Mouse (Mus musculus): ENCODE measurements around the gene Sash3.
A peak's percentile ranks its signal among the peaks of the same experiment; 100 is the strongest.

Sash3 gene

DNA sequence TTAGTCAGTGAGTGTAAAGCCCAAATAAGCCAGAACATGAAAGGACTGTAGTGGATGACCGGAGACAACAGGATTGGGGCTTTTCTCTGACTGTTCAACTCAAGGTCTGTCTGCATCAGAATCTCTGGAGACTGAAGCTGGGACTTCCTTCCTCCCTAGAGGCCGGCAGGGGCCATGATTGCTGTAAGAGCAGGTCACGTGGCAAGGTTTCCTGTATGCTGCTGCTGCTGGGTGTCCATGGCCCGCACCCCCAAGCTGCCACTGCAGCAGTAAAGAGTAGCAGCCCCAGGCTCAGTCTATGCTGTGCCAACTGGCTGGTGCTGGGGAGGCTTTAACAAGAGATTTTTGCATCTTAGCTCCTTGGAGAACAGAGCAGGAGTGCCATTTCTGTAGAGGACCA, at the start of gene Sash3:
Sash3 (plus strand) TSS at position 175 of the 400 bp plus-strand sequence.
- no peak for DNase-seq (ENCODE audit: low spot score)

DNA sequence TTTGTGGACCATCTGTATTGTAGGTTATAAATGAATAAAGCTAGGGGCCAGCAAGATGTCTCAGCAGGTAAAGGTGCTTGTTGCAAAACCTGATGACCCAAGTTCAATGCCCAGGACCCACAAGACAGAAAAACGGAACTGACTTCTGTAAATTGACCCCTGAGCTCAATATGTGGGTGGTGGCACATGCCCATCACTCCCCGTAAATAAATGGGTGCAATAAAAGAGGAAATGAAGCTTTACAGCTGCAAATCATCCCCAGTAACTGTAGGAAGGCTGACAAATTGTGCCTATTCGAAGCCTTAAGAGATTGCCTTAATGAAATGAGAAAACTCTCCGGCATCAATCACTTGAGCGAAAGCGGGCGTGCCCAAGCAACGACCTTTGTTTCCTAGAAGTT, 49.7 kb upstream of the Sash3 start:
- DNase-seq (ENCODE audit: low spot score) = no peak

DNA sequence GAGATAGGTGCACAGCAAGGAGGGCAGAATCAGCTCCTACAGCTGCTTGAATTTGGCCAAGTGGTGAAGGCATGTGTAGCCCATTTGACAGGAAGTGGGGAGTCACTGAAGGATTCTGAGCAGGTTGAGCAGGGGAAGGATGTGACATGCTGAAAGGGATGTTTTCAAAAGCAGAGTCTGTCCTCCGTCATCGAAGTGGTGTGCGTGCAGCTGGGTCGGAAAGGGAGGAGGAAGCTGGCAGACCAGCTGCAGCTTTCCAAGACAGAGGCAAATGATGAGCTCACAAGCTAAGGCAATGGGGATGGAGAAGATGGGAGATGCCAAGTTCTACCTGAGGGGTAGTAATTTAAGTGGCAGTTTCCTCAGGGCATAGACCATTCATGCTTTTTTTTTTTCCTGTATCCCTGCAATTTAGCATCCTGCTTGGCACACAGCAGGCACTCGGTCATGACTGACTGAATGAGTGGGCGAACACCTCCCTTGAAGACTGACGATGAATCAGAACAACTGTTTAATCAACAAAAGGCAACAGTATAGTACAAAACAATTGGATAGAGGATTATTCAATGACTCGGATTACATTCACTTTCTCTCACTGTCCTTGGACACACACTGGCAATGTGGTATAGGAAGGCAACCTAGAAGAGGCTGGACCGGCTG, 47.6 kb upstream of the Sash3 start:
- no peak for DNase-seq (ENCODE audit: low spot score)

DNA sequence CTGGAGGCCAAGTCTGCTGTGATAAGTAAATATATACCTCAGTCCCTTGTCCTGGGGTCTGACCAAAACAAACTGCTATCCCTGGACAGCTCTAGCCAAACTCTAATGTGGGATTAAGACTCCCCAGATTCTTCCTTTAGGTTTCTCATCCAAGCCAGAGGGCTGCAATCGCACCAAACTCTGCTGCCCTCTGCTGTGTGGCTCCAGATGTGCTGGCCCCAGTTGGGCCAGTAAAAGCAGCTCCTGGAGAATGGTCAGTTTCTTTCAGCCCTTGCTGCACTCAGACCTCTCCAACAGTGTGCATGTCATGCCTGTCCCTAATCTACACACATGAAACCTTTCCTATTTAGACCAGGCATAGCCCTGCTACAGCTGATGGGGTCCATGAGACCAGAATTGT, 46.4 kb upstream of the Sash3 start:
- DNase-seq (ENCODE audit: low spot score) = no peak

DNA sequence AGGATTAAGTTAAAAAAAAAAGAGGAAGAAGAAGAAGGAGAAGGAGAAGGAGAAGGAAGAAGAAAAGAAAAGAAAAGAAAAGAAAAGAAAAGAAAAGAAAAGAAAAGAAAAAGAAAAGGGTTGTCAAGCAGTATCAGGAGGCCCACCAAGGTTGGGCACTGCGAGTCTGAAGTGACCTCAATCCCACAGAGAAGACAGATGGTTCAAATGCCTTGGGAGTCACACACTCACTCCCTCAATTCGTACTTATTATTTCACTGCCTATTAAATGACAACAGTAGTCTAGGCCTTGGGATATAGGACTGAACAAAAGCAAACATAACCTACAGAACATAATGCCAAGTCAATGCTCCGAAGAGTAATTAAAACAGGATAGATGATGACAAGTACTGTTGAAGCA, 43.0 kb upstream of the Sash3 start:
- DNase-seq (ENCODE audit: low spot score) = no peak

DNA sequence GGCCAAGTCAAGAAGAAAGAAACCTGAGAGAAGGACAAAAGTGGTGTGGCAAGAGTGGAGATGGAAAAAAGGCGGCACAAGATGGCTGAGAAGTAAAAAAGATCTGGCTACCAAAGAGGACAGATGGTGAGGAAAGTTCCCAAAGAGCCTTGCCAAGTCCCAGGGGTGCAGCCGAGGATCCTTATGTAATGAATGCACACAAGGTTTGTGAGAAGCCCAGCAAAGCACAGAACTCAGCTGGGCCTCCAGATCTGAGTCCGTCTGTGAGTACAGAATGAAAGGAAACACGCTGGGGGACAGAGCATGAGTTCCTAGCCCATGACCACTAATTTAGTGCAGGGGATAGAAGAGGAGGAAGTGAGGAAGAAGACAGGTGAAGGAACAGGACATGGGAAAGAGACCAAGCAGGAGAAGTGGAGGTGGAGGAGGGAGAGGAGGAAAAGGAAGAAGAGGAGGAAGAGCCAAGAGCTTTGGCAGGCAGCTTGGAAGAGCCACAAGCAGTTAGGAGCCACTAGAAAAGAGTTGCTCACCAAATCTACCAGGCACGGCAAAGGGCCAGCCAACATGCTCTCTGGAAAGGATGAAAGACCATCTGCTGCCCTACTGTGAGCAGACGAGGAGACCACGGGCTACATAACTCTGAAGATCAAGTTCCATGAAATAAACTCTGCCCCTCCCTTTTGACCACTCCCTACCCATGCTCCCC, 41.3 kb upstream of the Sash3 start:
- DNase-seq (ENCODE audit: low spot score) = no peak

DNA sequence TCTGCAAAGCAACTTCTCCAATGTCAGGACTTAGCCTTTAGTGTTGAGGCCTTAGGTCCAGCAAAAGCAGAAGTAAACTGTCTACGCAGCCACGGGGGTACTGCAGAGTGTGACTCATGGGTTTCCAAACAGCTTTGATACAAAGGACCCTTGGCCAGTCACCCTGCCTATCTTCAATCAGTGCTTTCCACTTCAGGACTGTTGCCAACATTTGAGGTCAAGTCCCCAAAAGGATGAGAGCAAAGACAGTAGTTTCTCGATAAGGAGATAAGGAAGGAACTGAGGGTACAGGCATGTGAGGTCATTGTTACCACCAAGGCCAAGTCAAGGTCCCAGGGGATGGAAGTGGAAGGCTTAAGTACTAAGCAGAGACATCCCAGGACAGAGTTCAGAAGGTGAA, 40.0 kb upstream of the Sash3 start:
- DNase-seq (ENCODE audit: low spot score) = peak; percentile 41

DNA sequence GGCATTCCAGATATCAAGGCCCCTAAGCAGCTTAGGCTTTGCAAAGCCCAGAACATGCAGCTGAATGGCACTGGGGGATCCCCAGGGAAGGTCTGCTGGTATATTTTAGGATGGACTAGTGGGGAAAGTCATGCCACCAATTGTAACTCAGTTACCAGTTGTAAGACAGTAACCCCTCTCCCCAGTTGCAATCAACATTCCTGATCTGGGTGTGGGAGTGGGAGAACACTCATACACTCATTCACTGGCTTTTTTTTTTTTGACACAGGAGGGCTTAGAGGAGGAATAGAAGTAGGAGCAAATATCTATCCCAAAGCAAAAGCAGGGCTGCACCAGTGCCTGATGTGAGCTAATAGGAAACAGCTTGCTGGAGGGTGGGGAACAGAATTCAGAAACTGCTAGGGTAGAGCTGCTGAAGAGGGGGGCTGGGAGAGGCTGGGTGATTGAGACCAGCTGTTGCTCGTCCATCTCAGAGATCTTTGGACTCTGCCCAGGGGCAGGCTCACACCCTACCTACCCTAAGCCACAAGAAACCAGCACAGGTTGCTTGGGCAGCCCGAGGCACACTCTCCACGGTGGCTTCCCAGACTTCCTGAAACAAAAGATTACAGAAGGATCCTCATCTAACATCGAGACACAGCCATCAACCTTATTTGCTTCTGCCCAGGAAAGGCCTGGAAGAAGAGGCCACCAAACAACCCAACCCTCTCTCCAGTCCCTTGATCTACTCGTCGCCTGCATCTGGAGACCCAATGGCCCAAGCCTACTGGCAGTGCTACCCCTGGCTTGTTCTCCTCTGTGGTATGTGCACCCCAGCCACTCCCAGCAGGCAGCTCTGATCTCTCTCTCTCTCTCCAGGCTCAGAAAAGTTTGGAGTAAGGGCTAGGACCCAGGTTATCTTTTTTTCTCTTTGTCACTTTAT, 37.6 kb upstream of the Sash3 start, which contains the start of gene Xpnpep2:
Xpnpep2 (plus strand) TSS at position 332 of the 922 bp plus-strand sequence.
- DNase-seq (ENCODE audit: low spot score) = no peak

DNA sequence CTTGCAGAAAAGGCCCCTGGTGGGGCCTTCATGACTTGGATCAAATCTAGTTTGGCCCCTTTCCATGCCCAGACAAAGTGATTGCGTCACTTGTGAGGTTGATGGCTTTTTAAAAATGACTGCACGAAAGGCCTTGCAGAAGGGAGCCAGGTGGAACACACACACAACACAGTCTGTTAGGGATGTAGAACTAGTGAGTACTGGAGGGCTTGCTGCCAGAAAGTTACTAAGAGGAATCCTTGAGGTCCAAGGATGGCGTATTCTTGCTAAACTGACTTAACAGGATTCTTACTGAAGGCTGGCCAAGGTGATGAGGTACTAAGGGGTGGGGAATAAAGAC, 37.0 kb upstream of the Sash3 start:
- no peak for DNase-seq (ENCODE audit: low spot score)

DNA sequence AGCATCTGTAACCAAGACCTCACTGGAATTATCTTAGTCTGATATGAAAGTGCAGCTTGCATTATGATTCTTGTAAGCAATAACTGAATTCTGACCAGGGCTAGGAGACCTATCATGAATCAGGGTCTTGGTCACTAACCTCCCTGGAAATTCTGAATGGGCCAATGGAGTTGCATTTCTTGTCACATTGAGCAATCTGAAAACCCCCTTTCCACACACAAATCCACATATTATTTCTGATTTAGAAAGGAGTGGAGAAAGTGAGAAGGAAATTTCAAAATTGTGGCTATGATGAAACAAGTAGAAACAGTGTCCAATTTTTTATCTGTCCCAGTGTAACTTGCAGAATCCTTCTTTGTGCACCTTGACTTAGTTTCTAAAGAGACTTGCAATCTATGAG, 26.9 kb upstream of the Sash3 start:
- no peak for DNase-seq (ENCODE audit: low spot score)

DNA sequence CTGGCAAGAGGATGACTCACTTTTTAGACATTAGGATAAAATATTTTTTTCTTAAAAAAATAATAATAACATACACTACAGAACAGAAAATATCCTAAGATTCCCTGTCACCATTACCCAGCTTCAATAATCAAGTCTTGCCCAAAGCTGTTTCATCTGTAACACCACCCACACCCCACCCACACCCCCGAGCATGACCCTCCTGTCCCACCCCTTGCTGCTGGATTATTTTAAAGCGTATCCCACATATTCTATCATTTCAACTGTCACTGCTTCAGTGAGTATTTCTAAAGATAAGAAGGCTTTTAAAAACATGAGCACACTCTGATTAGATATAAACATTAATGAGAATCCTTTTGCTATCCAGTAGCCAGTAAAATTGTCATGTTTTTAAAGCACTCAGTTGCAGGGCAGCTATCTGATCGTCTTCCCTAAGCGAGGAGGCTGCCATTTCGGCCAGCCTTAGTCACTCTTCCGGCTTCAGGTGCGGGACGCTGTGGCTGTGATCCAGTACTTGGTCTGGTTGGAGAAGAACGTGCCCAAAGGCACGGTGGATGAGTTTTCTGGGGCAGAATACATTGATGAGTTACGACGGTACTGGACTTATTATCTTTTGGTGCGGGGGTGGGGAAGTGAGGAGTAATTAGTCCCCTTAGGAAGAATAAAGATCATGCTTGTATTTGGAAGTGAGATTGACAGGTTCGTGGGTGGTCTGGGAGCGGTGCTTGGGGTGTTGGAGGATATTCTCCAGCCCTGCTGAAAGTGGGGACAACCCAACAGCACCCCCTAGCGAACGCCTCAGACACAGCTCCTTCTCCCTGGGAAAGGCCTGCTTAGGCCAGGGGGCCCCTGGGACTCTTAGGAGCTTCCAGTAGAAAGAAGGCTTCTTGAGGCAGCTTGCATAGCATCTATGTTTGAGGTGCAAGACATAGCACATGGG, 21.8 kb upstream of the Sash3 start:
- DNase-seq (ENCODE audit: low spot score) = peak; percentile 34

DNA sequence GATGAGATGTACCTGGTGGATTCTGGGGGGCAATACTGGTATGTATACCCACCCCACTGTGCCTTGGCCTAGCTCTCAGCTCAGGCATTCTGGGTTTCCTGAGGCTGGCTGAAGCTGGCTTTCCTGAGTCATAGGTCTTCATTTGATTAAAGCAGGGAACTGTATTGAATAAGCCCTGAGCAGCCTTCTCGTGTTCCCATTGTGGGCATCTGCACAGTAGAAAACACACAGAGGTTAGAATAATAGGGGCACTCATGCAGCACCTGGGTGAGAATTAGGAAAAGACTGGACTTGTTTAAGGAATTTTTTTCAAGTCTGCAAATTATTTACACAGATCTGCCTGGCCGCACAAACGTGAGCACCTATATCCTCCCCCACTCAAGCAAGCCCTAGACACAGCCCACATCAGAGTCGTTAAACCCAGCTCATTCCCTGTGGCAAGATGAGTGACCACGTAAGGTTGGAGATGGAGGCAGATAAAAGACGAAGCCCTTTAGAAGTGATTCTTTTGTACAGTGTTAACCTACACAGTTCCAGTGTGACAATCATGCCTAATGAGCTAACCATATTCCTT, 19.2 kb upstream of the Sash3 start:
- DNase-seq (ENCODE audit: low spot score) = no peak

DNA sequence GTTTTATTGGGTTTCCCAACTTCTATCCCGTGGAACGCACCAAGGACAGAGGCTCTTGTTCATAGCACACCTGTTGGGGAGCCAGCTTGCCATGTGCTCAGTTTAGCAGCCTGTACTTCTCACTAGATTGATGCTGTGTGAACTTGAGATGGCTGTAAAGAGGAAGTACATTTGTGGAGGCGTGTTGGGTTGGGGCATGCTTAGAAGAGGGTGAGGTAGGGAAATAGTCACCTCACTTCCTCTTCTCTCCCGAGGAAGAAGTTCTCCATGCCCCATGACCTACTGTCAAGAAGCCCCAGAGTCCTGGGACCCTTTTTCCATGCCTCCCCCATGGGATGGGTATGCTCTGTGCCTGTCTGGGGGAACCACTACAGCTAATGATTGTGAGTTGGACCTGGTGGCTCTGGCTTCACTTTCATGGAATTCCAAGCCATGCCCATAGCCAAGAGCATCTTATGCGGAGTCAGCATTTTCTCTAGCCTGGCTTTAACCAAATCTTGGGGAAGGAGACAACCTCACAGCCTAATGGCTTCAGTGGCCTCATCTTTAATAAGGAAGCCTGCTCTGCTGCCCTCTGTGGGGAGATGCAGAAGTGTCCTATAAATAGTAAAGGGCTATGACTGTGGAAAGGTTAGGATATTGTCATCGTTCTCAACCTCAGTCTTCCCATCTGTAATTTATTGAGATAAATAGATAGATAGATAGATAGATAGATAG, 18.6 kb upstream of the Sash3 start:
- DNase-seq (ENCODE audit: low spot score) = no peak

DNA sequence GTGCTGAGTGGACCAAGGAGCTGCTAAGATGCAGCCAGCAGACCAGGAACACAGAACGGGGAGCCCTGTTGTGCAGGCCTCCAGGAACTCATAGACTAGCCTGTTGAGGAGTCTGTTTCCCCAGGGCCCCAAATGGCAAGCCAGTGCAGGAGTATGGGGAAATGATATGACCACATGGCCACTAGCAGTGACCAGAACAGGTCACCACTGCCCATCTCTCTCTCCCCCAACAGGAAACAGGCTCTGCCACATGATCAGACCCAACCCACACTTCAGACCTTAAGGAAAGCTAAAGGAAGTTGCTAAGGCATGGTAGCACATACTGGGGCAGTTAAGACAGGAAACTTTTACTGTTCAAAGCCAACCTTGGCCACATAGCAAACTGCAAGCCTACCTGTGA, 17.1 kb upstream of the Sash3 start:
- DNase-seq (ENCODE audit: low spot score) = no peak

DNA sequence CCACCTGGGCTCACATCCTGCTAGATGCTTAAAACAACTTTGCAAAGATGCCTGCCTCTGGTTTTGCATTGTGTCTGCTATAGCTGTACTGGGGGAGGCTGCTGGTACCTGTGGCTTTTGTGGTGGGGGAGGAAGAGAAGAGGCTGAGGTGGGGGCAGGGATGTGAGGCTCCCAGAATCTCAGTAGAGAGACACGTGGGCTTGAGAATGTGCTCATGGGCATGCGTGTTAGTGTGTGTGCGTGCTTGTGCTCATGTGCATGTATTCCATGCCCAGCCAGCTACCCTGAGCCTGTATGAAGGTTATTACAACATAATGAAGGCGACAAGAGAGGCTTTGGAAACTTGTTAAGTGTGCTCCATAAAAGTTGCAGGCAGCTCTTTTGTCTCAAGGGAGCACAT, 9.3 kb upstream of the Sash3 start:
- DNase-seq (ENCODE audit: low spot score) = no peak

DNA sequence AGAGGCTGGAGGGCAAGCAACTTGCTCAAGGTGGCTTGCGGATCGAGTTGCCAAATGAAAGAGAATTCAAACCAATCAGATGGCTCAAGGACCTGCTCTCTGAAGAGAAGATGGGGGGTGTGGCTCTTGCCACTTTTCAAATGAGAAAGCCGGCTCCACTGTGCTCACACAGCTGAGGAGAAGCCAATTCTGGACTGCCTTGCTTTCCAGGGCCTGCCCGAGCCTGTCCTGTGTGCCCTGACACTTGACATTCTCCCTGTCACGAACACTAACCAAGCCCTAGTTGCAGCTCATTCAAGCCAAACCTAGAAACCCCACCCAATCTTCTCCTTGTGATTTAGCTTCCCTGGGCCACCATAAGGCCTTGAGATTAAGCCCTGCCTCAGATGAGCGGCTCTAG, 8.2 kb upstream of the Sash3 start:
- DNase-seq (ENCODE audit: low spot score) = no peak

DNA sequence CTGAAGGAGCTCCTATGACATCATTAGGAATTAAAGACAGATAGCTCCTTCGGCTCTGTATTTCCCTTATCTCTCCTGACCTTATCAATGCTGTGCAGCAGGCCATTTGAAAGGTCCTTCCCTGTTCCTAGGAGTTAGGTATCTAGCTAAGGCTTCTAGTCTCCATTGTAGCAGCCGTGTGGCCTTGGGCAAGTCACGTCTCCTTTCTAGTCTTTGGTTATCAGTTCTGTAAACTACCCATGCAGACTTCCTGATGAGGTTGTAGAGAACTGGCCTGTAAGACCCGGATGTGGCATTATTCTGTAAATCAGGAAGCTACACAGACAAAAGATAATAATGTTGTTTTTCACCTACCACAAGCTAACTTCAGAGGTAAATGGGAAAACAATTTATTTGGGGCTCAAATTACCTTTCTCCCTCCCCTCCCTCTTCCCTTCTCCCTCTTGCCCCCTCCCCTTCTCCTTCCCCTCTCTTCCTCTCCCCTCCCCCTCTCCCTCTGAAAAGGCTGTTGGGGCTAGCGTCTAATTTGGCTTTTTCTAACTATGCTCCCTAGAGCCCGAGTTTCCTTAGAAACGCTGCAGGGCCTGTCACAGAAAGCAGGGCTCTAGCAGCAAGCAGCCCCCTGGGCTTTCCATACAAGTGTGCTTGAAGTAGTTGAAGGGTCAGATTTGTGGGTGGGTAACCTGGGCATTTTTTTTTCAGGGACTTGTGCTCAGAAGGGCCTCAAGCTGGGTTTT, 7.5 kb upstream of the Sash3 start:
- no peak for DNase-seq (ENCODE audit: low spot score)

DNA sequence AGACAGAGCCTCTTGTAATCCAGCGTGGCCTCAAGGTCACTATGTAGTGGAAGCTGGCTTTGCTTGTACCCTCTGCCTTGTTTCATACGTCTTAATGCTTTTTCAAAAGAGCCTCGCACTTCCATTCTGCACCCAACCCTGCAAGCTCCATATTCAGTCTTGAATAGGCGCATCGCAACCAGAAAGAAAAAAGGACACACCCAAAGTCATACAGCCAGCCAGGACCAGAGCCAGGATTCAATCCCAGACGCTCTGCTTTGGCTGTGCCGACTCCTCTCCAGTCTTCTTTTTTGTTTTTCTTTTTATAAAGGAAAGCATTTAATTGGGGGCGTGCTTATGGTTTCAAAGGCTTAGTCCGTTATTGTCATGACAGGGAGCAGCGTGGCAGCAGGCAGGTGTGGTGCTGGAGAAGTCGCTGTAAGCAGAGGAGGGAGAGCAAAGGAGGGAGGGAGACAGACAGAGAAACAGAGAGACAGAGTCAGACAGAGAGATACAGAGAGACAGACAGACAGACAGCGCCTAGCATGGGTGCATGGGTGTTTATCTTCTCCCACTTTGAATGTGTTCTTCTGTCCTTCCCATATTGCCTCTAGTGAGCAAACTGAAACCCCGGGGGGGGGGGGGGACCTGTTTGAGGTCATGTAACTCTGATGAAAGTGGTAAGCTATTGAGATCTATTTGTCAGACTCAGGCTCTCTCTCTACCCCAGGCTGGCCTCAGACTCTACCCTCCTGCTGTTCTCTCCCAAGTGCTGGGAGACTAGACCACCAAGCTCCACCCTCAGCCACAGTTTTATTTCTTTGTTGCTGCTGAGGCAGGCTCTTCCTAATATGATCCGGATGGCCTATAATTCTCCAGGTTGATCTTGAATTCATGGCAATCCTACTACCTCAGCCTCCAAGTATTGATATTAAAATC, 6.6 kb upstream of the Sash3 start:
- no peak for DNase-seq (ENCODE audit: low spot score)

DNA sequence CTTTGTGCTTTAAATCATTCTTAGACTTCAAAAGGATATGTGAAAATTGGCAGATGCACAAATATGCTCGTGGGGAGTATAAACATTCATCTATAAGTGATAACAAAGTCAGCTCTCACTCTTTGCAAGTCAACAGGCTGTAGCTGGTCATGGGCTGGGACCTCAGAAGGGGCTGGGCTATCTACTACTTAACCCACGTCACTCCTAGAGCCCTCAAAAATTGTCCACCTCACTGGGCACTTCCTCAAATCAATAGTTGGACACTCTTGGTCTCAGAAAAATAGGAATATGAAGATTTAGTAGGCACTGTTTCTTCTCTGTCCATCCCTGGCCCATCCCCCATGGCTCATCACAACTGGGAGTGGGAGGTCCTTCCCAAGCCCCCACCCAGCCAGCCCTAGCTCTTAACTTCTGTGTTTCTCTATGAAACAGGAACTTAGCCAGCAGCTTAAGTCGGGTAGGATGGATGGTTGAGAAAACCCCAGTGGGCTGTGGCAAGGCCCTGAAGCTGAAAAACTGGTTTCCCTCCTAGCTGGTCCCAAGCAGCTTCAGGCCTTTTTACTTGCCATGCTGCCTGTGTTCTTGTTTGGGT, 5.9 kb upstream of the Sash3 start:
- DNase-seq (ENCODE audit: low spot score) = no peak
